Mouse (Mus musculus) heart, adult 2 months (tissue): ENCODE results near the gene Akr1b7. TPM values are rescaled to one million over a fixed set of nuclear protein-coding genes. Genes with fewer than 3 reads are reported as not detected.
A peak's percentile ranks its signal among the peaks of the same experiment; 100 is the strongest.
"Not testable (repeated sequence)": the region's sequence is repeated elsewhere in the genome, so short reads cannot be mapped to it uniquely, and the experiment has no call there.

Source experiments
- DNase-seq, 2 experiments: peaks; one replicate each; pipeline ENCODE4 v3.0.0; 2021
- H3K27ac ChIP-seq: fragments of 200-600 bp; 2 replicates; pipeline ENCODE4 v1.8.1; 2022
- H3K27me3 ChIP-seq: fragments of 200-500 bp; 2 replicates; pipeline ENCODE4 v1.6.1; 2012; ENCODE audit warnings: mild to moderate bottlenecking, low read length, inconsistent platforms, mixed read lengths; ENCODE audit not compliant: control insufficient read depth, insufficient read depth
- H3K36me3 ChIP-seq: fragments of 200-500 bp; 2 replicates; pipeline ENCODE4 v1.6.1; 2012; ENCODE audit warnings: low read length, inconsistent platforms; ENCODE audit not compliant: control insufficient read depth, insufficient read depth
- H3K4me1 ChIP-seq: fragments of 200-500 bp; 2 replicates; pipeline ENCODE4 v1.6.1; 2011; ENCODE audit warnings: low read length; ENCODE audit not compliant: control insufficient read depth, insufficient read depth
- H3K4me3 ChIP-seq: fragments of 200-600 bp; 2 replicates; pipeline ENCODE4 v1.8.1; 2022
- H3K79me2 ChIP-seq: fragments of 200-500 bp; replicated peaks from 2 replicates; pipeline ENCODE4 v1.6.1; 2012; ENCODE audit warnings: mild to moderate bottlenecking, inconsistent platforms, low read length, moderate library complexity, mixed read lengths; ENCODE audit not compliant: control insufficient read depth, insufficient read depth
- H3K9ac ChIP-seq: fragments of 200-500 bp; 2 replicates; pipeline ENCODE4 v1.6.1; 2012; ENCODE audit warnings: low read depth, mild to moderate bottlenecking, control low read depth, inconsistent platforms, low read length, mixed read lengths
- CTCF ChIP-seq: fragments of 200-600 bp; IDR thresholded peaks from 2 replicates; pipeline ENCODE4 v1.8.1; 2022; ENCODE audit warnings: antibody characterized with exemption, mild to moderate bottlenecking, moderate library complexity
- EP300 ChIP-seq: fragments of 200-500 bp; IDR thresholded peaks from 2 replicates; pipeline ENCODE4 v1.6.1; 2011; ENCODE audit warnings: low read depth, low read length, control low read depth; ENCODE audit not compliant: insufficient read depth
- POLR2A ChIP-seq: fragments of 200-500 bp; IDR thresholded peaks from 2 replicates; pipeline ENCODE4 v1.6.1; 2011; ENCODE audit warnings: mild to moderate bottlenecking, low read depth, low read length, control low read depth; ENCODE audit not compliant: insufficient read depth
- WGBS: fragments of 180-500 bp; shearing (Covaris S2); methylation state at CpG from one replicate; pipeline ENCODE4 v1.1.7; 2018; 5-methylcytosine and 5-hydroxymethylcytosine counted together
- intact Hi-C: fragments of 180-260 bp; cut with DNase I; formaldehyde crosslinking; loops from one replicate; pipeline ENCODE4 v1.15.1; 2025
- long read RNA-seq: library from polyadenylated mRNA; stranded (forward); transcript quantifications from one replicate; pipeline ENCODE4 v2.0.0, GENCODE M21; 2021
- polyA plus RNA-seq: library from polyadenylated mRNA; depleted of rRNA; stranded (reverse); fragments of >200 nt; gene quantifications from 2 replicates; pipeline ENCODE4 v1.2.3, GENCODE M21; 2012; rRNA removed
- total RNA-seq, 2 experiments: library from RNA; stranded (reverse); gene quantifications; 2 replicates each; pipeline ENCODE4 v1.2.3; 2021

The Akr1b7 gene
- total RNA-seq (not detected), polyA plus RNA-seq (not detected in 2 replicates)
- long read RNA-seq = 0 reads

DNA sequence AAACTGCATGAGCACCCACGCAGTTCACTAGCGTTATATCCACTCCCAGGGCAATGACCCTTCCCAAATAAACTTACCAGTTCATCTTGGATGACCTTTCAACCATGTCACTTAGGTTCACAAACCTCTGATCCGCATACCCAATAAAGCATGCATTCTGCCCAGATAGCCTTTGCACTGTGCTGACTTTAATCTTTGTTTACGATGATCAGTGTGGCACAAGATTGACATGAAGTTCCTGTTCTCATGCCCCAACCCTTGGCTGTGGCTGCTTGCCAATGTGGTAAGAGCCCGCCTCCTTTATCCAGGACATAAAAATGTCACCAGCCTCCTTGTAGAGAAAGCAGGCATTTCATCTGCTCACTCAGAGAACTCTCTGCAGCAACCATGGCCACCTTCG, at the start of gene Akr1b7:
Gene Akr1b7, plus strand, starts transcription at position 312 of the 400 bp plus-strand sequence.
- H3K79me2 ChIP-seq = no peaks in the 10 kb centered on the region
- whole genome bisulfite sequencing = 50% methylated on average over 6 of the region's 6 CpGs
- intact Hi-C loops = no loop called here
- TF ChIP-seq POLR2A = no peak
- TF ChIP-seq CTCF = no peak
- no peak for TF ChIP-seq EP300
- DNase-seq = no peak
- no peaks in the 10 kb centered on the region for H3K4me1 ChIP-seq
- no peak within 1 kb of the TSS for H3K9ac ChIP-seq
- H3K27me3 ChIP-seq = no peaks in the 10 kb centered on the region
- no peak within 1 kb of the TSS for H3K27ac ChIP-seq
- H3K36me3 ChIP-seq = no peaks in the 10 kb centered on the region
- H3K4me3 ChIP-seq = no peak within 1 kb of the TSS

DNA sequence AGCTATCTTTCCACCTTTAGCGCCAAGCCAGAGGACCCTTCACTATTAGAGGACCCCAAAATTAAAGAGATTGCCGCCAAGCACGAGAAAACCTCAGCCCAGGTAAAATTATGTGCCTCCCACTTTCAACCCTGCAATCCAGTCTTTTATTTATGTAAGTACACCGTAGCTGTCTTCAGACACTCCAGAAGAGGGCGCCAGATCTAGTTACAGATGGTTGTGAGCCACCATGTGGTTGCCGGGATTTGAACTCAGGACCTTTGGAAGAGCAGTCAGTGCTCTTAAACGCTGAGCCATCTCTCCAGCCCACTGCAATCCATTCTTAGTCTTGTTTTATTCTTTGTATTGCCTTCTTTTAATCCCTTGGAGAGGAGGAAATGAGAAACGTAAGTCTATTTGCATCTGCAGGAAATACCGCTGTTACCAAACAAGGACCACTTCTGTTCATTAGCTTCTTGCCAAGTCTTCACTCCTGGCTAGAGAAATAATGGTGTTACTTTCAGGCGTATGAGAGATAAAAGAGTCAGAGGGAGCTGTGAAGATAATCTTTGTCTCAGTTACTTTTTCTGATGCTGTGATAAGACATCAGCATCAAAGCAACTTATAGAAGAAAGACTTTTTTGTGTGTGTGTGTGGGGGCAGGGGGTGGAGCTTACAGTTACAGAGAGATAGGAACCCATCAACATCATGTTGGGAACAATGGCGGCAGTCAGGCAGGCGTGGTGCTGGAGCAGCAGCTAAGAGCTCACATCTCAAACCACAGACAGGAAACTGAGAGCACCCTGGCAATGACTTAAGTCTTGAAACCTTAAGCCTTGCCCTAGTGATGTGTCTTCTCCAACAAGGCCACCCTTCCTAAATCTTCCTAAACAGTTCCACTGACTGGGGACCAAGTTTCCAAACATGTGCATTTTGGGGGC, 47.7 kb upstream of the Akr1b7 start:
- TF ChIP-seq CTCF = peak; percentile 43
- TF ChIP-seq EP300 = no peak
- TF ChIP-seq POLR2A = no peak
- intact Hi-C loops = no loop called here
- H3K27ac ChIP-seq = no peak overlapping the region
- H3K79me2 ChIP-seq = no peaks in the 10 kb centered on the region
- no peaks in the 10 kb centered on the region for H3K27me3 ChIP-seq
- H3K4me1 ChIP-seq = no peaks in the 10 kb centered on the region
- H3K4me3 ChIP-seq = no peak overlapping the region
- DNase-seq = no peak
- 77% methylated on average over 12 of the region's 12 CpGs for WGBS
- no peaks in the 10 kb centered on the region for H3K36me3 ChIP-seq
- H3K9ac ChIP-seq = no peak overlapping the region

- no peak for TF ChIP-seq CTCF
- no peak for TF ChIP-seq POLR2A
- no peak for TF ChIP-seq EP300
- peak in 1 of 2 experiments; percentile 53 for DNase-seq
- intact Hi-C loops = no loop called here
Observed at GRCm38 (mm10) chr6:34367998-34368397, 44.1 kb upstream of the Akr1b7 start.

GRCm38 (mm10) chr6:34370081-34370480, 42.1 kb upstream of the Akr1b7 start:
- Histone ChIP-seq H3K9ac (no peak overlapping the region), H3K4me1 (peaks cover 1% of the 10 kb centered on the region; the same call in 1 of the 2 replicates), H3K27me3 (no peaks in the 10 kb centered on the region), H3K79me2 (no peaks in the 10 kb centered on the region), H3K27ac (no peak overlapping the region), H3K36me3 (no peaks in the 10 kb centered on the region), H3K4me3 (no peak overlapping the region)
- intact Hi-C loops = loop anchor here (2.0 to 5.0 kb wide), 2 partner anchors 78 to 79 kb away; no protein-coding TSS in a partner anchor
- 85% methylated on average over 8 of the region's 8 CpGs for WGBS
- no peak for DNase-seq
- TF ChIP-seq EP300 = no peak

More at GRCm38 (mm10) chr6:34367998-34368397, 44.1 kb upstream of the Akr1b7 start:
- Histone ChIP-seq H3K36me3 (no peaks in the 10 kb centered on the region), H3K9ac (no peak overlapping the region), H3K4me1 (peaks cover 1% of the 10 kb centered on the region; the same call in 1 of the 2 replicates), H3K79me2 (no peaks in the 10 kb centered on the region), H3K4me3 (no peak overlapping the region), H3K27ac (no peak overlapping the region), H3K27me3 (no peaks in the 10 kb centered on the region)
- WGBS = 55% methylated on average over 9 of the region's 9 CpGs

DNA sequence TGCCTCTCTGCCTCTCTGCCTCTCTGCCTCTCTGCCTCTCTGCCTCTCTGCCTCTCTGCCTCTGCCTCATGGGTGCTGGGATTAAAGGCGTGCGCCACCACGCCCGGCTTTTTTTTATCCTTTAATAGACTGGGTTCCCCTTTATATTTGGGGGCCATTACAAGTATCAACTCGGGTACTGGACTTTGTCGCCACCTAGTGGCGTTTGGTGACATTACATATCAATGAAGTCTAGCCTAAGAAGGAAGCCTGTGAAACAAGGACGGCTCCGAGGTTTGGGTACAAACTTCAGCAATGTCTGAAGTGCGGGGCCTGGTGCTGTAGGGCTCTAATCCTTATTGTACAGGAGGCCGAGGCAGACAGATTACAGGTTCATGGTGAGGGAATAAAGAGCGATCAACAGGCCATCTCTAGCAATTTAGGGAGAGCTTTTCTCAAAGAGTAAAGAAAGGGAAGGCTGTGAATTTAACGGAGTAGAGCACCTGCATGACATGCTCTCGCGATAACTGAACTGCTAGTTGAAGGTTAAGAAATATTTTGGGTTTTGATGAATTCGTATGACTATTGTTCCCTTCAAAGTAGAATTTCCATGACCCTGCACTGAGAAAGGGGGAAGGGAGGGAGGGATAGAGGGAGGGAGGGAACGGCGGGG, 40.3 kb upstream of the Akr1b7 start:
- TF ChIP-seq POLR2A (no peak), CTCF (peak; percentile 86)
- 18% methylated on average over 18 of the region's 18 CpGs for WGBS
- Histone ChIP-seq H3K27ac (no peak overlapping the region), H3K79me2 (no peaks in the 10 kb centered on the region), H3K27me3 (no peaks in the 10 kb centered on the region), H3K36me3 (no peaks in the 10 kb centered on the region), H3K4me1 (peaks cover 1% of the 10 kb centered on the region; the same call in 1 of the 2 replicates), H3K9ac (peak overlapping the region; percentile 66), H3K4me3 (no peak overlapping the region)
- peak; percentile 75 to 78 for DNase-seq
- intact Hi-C loops = loop anchor here (2.0 to 5.0 kb wide), 2 partner anchors 77 to 80 kb away; no protein-coding TSS in a partner anchor

- H3K4me1 ChIP-seq = peaks cover 1% of the 10 kb centered on the region; the same call in 1 of the 2 replicates
- no peak overlapping the region for H3K4me3 ChIP-seq
- DNase-seq = no peak
- TF ChIP-seq EP300 = no peak
- TF ChIP-seq CTCF = no peak
- TF ChIP-seq POLR2A = no peak
- no peaks in the 10 kb centered on the region for H3K27me3 ChIP-seq
- no peaks in the 10 kb centered on the region for H3K36me3 ChIP-seq
- 59% methylated on average over 7 of the region's 7 CpGs for WGBS
- intact Hi-C loops = loop anchor here (5.0 kb wide), 1 partner anchor 82 kb away; no protein-coding TSS in a partner anchor
- no peaks in the 10 kb centered on the region for H3K79me2 ChIP-seq
- H3K9ac ChIP-seq = no peak overlapping the region
- no peak overlapping the region for H3K27ac ChIP-seq
Observed at GRCm38 (mm10) chr6:34373841-34374240, 38.3 kb upstream of the Akr1b7 start.

GRCm38 (mm10) chr6:34375888-34376287, 36.2 kb upstream of the Akr1b7 start:
- intact Hi-C loops, H3K4me3 ChIP-seq: not testable (repeated sequence)
- WGBS = 81% methylated on average over 5 of the region's 5 CpGs

More at GRCm38 (mm10) chr6:34375888-34376287, 36.2 kb upstream of the Akr1b7 start:
- not testable (repeated sequence) for H3K9ac ChIP-seq, H3K79me2 ChIP-seq, H3K36me3 ChIP-seq, H3K27ac ChIP-seq, DNase-seq, H3K27me3 ChIP-seq, H3K4me1 ChIP-seq
